Mouse (Mus musculus): ENCODE results near the gene Fam84a. TPM values are rescaled to one million over a fixed set of nuclear protein-coding genes. Genes with fewer than 3 reads are reported as not detected.

Fam84a gene
- total RNA-seq, 1 experiment, result 1.3 TPM

- H3K27ac ChIP-seq (ENCODE audit: insufficient read depth, low read depth, low read length, poor library complexity, severe bottlenecking), result no peak overlapping the region
- peak; percentile 17 for DNase-seq (ENCODE audit: low read depth, low spot score)
- H3K4me3 ChIP-seq (ENCODE audit: insufficient read depth in 1 of 2, low read depth in 1 of 2, low read length in 2 of 2, poor library complexity in 1 of 2, severe bottlenecking in 1 of 2), result peak overlapping the region; percentile 35 to 53
These were observed 1.8 kb downstream of the Fam84a start for GRCm38 (mm10) chr12:14149843-14150567.

GRCm38 (mm10) chr12:14149022-14149842, 2.6 kb downstream of the Fam84a start:
- TF ChIP-seq HCFC1 (IDR thresholded peaks at IDR 0.05; ENCODE audit: borderline replicate concordance, insufficient read depth, low read length) (no peak), ZC3H11A (IDR thresholded peaks at IDR 0.05; ENCODE audit: borderline replicate concordance, low read depth, low read length) (no peak), CHD2 (IDR thresholded peaks at IDR 0.05; ENCODE audit: low read depth, low read length) (no peak), ZNF384 (IDR thresholded peaks at IDR 0.05; ENCODE audit: low read depth, low read length) (no peak), MAFK (IDR thresholded peaks at IDR 0.05; ENCODE audit: insufficient read depth, low read depth, low read length) (no peak)
- no peaks in the 10 kb centered on the region for H3K9me3 ChIP-seq (ENCODE audit: control insufficient read depth, insufficient read depth, low read depth, low read length)
- H3K36me3 ChIP-seq (ENCODE audit: control insufficient read depth, insufficient read depth, low read length, poor library complexity, severe bottlenecking), result no peaks in the 10 kb centered on the region
- H3K9ac ChIP-seq (ENCODE audit: insufficient read depth, low read depth, low read length, poor library complexity, severe bottlenecking), result no peak overlapping the region
- in situ Hi-C loops (cut with MboI; ENCODE audit: low sequenced_read_pairs in 2 of 2, unreplicated experiment in 2 of 2), result no loop called here
- H3K27ac ChIP-seq (ENCODE audit: insufficient read depth, low read depth, low read length, poor library complexity, severe bottlenecking), result no peak overlapping the region
- H3K4me1 ChIP-seq (ENCODE audit: control insufficient read depth in 2 of 2, insufficient read depth in 2 of 2, low read length in 2 of 2, poor library complexity in 1 of 2), result peaks cover 0 to 7% of the 10 kb centered on the region in 2 experiments; a peak in 1 of 4 replicates
- DNase-seq (ENCODE audit: low read depth, low spot score), result peak; percentile 1
- peak overlapping the region; percentile 35 to 53; a peak in 3 of 4 replicates for H3K4me3 ChIP-seq (ENCODE audit: insufficient read depth in 1 of 2, low read depth in 1 of 2, low read length in 2 of 2, poor library complexity in 1 of 2, severe bottlenecking in 1 of 2)

More at GRCm38 (mm10) chr12:14149843-14150567, 1.8 kb downstream of the Fam84a start:
- in situ Hi-C loops (cut with MboI; ENCODE audit: low sequenced_read_pairs in 2 of 2, unreplicated experiment in 2 of 2), result no loop called here
- TF ChIP-seq HCFC1 (IDR thresholded peaks at IDR 0.05; ENCODE audit: borderline replicate concordance, insufficient read depth, low read length), result no peak
- TF ChIP-seq ZNF384 (IDR thresholded peaks at IDR 0.05; ENCODE audit: low read depth, low read length), result no peak
- no peak for TF ChIP-seq MAFK (IDR thresholded peaks at IDR 0.05; ENCODE audit: insufficient read depth, low read depth, low read length)
- TF ChIP-seq CHD2 (IDR thresholded peaks at IDR 0.05; ENCODE audit: low read depth, low read length), result no peak
- no peak for TF ChIP-seq ZC3H11A (IDR thresholded peaks at IDR 0.05; ENCODE audit: borderline replicate concordance, low read depth, low read length)
- Histone ChIP-seq H3K4me1 (ENCODE audit: control insufficient read depth in 2 of 2, insufficient read depth in 2 of 2, low read length in 2 of 2, poor library complexity in 1 of 2) (peaks cover 0 to 7% of the 10 kb centered on the region in 2 experiments; a peak in 1 of 4 replicates), H3K9me3 (ENCODE audit: control insufficient read depth, insufficient read depth, low read depth, low read length) (no peaks in the 10 kb centered on the region), H3K36me3 (ENCODE audit: control insufficient read depth, insufficient read depth, low read length, poor library complexity, severe bottlenecking) (no peaks in the 10 kb centered on the region), H3K9ac (ENCODE audit: insufficient read depth, low read depth, low read length, poor library complexity, severe bottlenecking) (peak overlapping the region; percentile 43; the same call in 1 of the 2 replicates)

GRCm38 (mm10) chr12:14137046-14137445, 14.8 kb downstream of the Fam84a start:
- H3K4me1 ChIP-seq (ENCODE audit: control insufficient read depth in 2 of 2, insufficient read depth in 2 of 2, low read length in 2 of 2, poor library complexity in 1 of 2), result no peaks in the 10 kb centered on the region
- no peak overlapping the region for H3K9ac ChIP-seq (ENCODE audit: insufficient read depth, low read depth, low read length, poor library complexity, severe bottlenecking)
- H3K36me3 ChIP-seq (ENCODE audit: control insufficient read depth, insufficient read depth, low read length, poor library complexity, severe bottlenecking), result no peaks in the 10 kb centered on the region
- DNase-seq (ENCODE audit: low read depth, low spot score), result no peak
- no peak overlapping the region for H3K27ac ChIP-seq (ENCODE audit: insufficient read depth, low read depth, low read length, poor library complexity, severe bottlenecking)
- no peak overlapping the region for H3K4me3 ChIP-seq (ENCODE audit: insufficient read depth in 1 of 2, low read depth in 1 of 2, low read length in 2 of 2, poor library complexity in 1 of 2, severe bottlenecking in 1 of 2)
- no peaks in the 10 kb centered on the region for H3K9me3 ChIP-seq (ENCODE audit: control insufficient read depth, insufficient read depth, low read depth, low read length)
- no peak for TF ChIP-seq CHD2 (IDR thresholded peaks at IDR 0.05; ENCODE audit: low read depth, low read length)
- TF ChIP-seq ZNF384 (IDR thresholded peaks at IDR 0.05; ENCODE audit: low read depth, low read length), result no peak
- TF ChIP-seq MAFK (IDR thresholded peaks at IDR 0.05; ENCODE audit: insufficient read depth, low read depth, low read length), result no peak
- no peak for TF ChIP-seq HCFC1 (IDR thresholded peaks at IDR 0.05; ENCODE audit: borderline replicate concordance, insufficient read depth, low read length)
- no peak for TF ChIP-seq ZC3H11A (IDR thresholded peaks at IDR 0.05; ENCODE audit: borderline replicate concordance, low read depth, low read length)
- in situ Hi-C loops (cut with MboI; ENCODE audit: low sequenced_read_pairs in 2 of 2, unreplicated experiment in 2 of 2), result no loop called here

GRCm38 (mm10) chr12:14114730-14115129, 37.1 kb downstream of the Fam84a start:
- no peaks in the 10 kb centered on the region for H3K9me3 ChIP-seq (ENCODE audit: control insufficient read depth, insufficient read depth, low read depth, low read length)
- H3K27ac ChIP-seq (ENCODE audit: insufficient read depth, low read depth, low read length, poor library complexity, severe bottlenecking), result no peak overlapping the region
- H3K4me3 ChIP-seq (ENCODE audit: insufficient read depth in 1 of 2, low read depth in 1 of 2, low read length in 2 of 2, poor library complexity in 1 of 2, severe bottlenecking in 1 of 2), result no peak overlapping the region
- TF ChIP-seq ZC3H11A (IDR thresholded peaks at IDR 0.05; ENCODE audit: borderline replicate concordance, low read depth, low read length), result no peak
- no peaks in the 10 kb centered on the region for H3K36me3 ChIP-seq (ENCODE audit: control insufficient read depth, insufficient read depth, low read length, poor library complexity, severe bottlenecking)
- H3K9ac ChIP-seq (ENCODE audit: insufficient read depth, low read depth, low read length, poor library complexity, severe bottlenecking), result no peak overlapping the region
- in situ Hi-C loops (cut with MboI; ENCODE audit: low sequenced_read_pairs in 2 of 2, unreplicated experiment in 2 of 2), result no loop called here
- no peaks in the 10 kb centered on the region for H3K4me1 ChIP-seq (ENCODE audit: control insufficient read depth in 2 of 2, insufficient read depth in 2 of 2, low read length in 2 of 2, poor library complexity in 1 of 2)
- DNase-seq (ENCODE audit: low read depth, low spot score), result no peak
